Mouse (Mus musculus): Measurements from ENCODE around the gene Rbak. TPM values are rescaled to one million over a fixed set of nuclear protein-coding genes. Genes with fewer than 3 reads are reported as not detected.
"Not testable (repeated sequence)": the region's sequence is repeated elsewhere in the genome, so short reads cannot be mapped to it uniquely, and the experiment has no call there.

Gene Rbak
- polyA plus RNA-seq, 1 experiment = 2.7 TPM

DNA sequence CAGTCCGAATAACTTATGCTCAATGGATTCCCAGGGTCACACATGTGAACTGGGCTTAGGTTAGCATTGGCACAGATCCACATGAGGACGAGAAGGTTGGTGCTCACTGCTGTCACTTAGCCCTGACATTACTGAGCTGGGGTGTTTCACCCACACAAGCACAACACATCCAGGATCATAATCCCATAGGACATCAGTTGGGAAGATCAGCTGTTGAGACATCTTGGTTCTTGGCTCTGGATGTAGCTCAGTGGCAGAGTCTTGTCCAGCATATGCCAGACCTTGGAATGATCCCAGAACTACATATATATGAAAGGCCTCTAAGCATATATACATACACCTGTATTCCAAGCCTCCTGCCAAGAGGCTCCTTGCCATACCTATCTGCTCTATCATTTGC, 14.6 kb upstream of the Rbak start:
- Histone ChIP-seq H3K36me3 (ENCODE audit: control insufficient read depth, insufficient read depth, low read length) (no peaks in the 10 kb centered on the region), H3K4me3 (ENCODE audit: extremely low read depth, insufficient read depth, insufficient read length) (no peak overlapping the region), H3K27me3 (ENCODE audit: control insufficient read depth, insufficient read depth, low read length) (no peaks in the 10 kb centered on the region), H3K27ac (ENCODE audit: insufficient read depth, low read length) (no peak overlapping the region), H3K4me1 (ENCODE audit: control insufficient read depth, insufficient read depth, insufficient read length) (no peaks in the 10 kb centered on the region)
- TF ChIP-seq POLR2A (IDR thresholded peaks at IDR 0.05; ENCODE audit: low read depth, low read length) (no peak), CTCF (IDR thresholded peaks at IDR 0.05; ENCODE audit: extremely low read depth, insufficient read depth, insufficient read length, insufficient replicate concordance) (no peak)
- DNase-seq (ENCODE audit: low read depth in 1 of 2, low spot score in 2 of 2) = no peak
- 74% methylated on average over 2 of the region's 2 CpGs for WGBS

DNA sequence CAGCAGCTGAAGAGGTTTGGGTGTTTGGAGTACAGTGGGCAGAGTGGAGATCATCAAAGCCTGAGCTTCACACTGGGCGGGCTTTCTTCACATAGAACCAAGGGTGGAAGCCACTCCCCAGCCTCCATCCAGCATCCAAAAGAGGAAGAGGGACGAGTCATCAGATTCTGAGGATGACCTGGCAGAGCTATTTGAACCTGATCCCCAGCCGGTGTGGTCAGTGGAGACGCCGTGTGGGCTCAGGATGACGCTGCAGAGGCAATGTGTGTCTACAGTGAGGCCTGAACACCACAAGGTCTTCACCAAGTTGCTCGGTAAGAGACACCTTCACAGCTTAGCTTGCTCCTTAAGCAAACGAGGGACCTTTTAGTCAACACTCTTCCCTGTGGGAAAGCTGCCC, 14.2 kb upstream of the Rbak start:
- not testable (repeated sequence) for DNase-seq (ENCODE audit: low read depth in 1 of 2, low spot score in 2 of 2); H3K4me1 ChIP-seq (ENCODE audit: control insufficient read depth, insufficient read depth, insufficient read length); H3K36me3 ChIP-seq (ENCODE audit: control insufficient read depth, insufficient read depth, low read length); H3K4me3 ChIP-seq (ENCODE audit: extremely low read depth, insufficient read depth, insufficient read length); H3K27ac ChIP-seq (ENCODE audit: insufficient read depth, low read length); H3K27me3 ChIP-seq (ENCODE audit: control insufficient read depth, insufficient read depth, low read length)
- 55% methylated on average over 8 of the region's 8 CpGs for WGBS

DNA sequence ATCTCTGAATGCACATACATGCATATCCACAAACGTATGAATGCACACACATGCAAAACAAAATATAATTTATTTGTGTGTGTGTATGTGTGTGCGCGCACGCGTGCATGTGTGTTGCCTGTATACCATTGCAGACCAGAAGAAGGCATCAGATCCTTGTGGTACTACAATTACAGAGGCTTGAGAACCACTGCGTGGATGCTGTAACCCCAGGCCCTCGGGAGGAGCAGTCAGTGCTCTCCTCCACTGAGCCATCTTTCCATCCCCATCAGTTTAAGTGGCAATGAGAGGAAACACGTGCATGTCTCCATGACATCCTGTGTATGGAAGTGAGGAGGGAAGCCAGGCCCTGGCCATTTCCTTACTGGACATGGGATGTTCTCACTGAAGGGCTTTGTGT, 12.2 kb upstream of the Rbak start:
- Histone ChIP-seq H3K27ac (ENCODE audit: insufficient read depth, low read length) (no peak overlapping the region), H3K36me3 (ENCODE audit: control insufficient read depth, insufficient read depth, low read length) (no peaks in the 10 kb centered on the region), H3K27me3 (ENCODE audit: control insufficient read depth, insufficient read depth, low read length) (no peaks in the 10 kb centered on the region), H3K4me3 (ENCODE audit: extremely low read depth, insufficient read depth, insufficient read length) (no peak overlapping the region), H3K4me1 (ENCODE audit: control insufficient read depth, insufficient read depth, insufficient read length) (no peaks in the 10 kb centered on the region)
- 84% methylated on average over 8 of the region's 8 CpGs for WGBS
- TF ChIP-seq POLR2A (IDR thresholded peaks at IDR 0.05; ENCODE audit: low read depth, low read length) (no peak), CTCF (IDR thresholded peaks at IDR 0.05; ENCODE audit: extremely low read depth, insufficient read depth, insufficient read length, insufficient replicate concordance) (no peak)
- DNase-seq (ENCODE audit: low read depth in 1 of 2, low spot score in 2 of 2) = no peak

DNA sequence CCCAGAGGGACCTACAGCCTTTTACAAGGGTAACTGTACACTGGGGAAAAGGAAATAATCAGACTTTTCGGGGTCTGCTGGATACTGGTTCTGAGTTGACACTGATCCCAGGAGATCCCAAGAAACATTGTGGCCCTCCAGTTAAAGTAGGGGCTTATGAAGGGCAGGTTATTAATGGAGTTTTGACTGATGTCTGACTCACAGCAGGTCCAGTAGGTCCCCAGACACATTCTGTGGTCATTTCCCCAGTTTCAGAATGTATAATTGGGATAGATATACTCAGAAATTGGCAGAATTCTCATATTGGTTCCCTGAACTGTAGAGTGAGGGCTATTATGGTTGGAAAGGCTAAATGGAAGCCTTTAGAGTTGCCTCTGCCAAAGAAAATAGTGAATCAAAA, 7.4 kb upstream of the Rbak start:
- WGBS = 89% methylated on average over 1 of the region's 1 CpGs
- H3K27ac ChIP-seq (ENCODE audit: insufficient read depth, low read length); H3K27me3 ChIP-seq (ENCODE audit: control insufficient read depth, insufficient read depth, low read length); H3K36me3 ChIP-seq (ENCODE audit: control insufficient read depth, insufficient read depth, low read length); H3K4me3 ChIP-seq (ENCODE audit: extremely low read depth, insufficient read depth, insufficient read length); H3K4me1 ChIP-seq (ENCODE audit: control insufficient read depth, insufficient read depth, insufficient read length); DNase-seq (ENCODE audit: low read depth in 1 of 2, low spot score in 2 of 2): not testable (repeated sequence)

DNA sequence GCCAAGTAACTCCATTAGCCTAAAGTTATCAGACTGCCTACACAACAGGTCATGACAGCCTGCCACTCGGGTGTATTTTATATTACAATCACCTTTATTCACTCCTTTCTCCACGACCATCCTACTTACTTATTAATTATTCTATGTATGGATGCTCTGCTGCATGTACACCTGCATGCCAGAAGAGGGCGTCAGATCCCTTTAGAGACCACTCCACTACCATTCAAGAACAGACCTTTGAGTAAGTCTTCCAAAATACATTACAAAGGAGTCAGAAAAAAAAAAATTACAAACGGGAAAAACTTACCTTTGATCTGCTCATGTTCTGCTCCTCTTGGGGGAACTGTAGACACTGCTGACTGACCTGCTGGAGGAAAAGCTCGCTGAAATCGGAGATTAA, 1.4 kb downstream of the Rbak start:
- Histone ChIP-seq H3K4me1 (ENCODE audit: control insufficient read depth, insufficient read depth, insufficient read length) (no peaks in the 10 kb centered on the region; the same call in 1 of the 2 replicates), H3K4me3 (ENCODE audit: extremely low read depth, insufficient read depth, insufficient read length) (no peak overlapping the region), H3K27me3 (ENCODE audit: control insufficient read depth, insufficient read depth, low read length) (no peaks in the 10 kb centered on the region), H3K27ac (ENCODE audit: insufficient read depth, low read length) (no peak overlapping the region), H3K36me3 (ENCODE audit: control insufficient read depth, insufficient read depth, low read length) (peaks cover 28% of the 10 kb centered on the region)
- WGBS = 48% methylated on average over 6 of the region's 6 CpGs
- TF ChIP-seq CTCF (IDR thresholded peaks at IDR 0.05; ENCODE audit: extremely low read depth, insufficient read depth, insufficient read length, insufficient replicate concordance) = no peak
- no peak for TF ChIP-seq POLR2A (IDR thresholded peaks at IDR 0.05; ENCODE audit: low read depth, low read length)
- DNase-seq (ENCODE audit: low read depth in 1 of 2, low spot score in 2 of 2) = no peak

DNA sequence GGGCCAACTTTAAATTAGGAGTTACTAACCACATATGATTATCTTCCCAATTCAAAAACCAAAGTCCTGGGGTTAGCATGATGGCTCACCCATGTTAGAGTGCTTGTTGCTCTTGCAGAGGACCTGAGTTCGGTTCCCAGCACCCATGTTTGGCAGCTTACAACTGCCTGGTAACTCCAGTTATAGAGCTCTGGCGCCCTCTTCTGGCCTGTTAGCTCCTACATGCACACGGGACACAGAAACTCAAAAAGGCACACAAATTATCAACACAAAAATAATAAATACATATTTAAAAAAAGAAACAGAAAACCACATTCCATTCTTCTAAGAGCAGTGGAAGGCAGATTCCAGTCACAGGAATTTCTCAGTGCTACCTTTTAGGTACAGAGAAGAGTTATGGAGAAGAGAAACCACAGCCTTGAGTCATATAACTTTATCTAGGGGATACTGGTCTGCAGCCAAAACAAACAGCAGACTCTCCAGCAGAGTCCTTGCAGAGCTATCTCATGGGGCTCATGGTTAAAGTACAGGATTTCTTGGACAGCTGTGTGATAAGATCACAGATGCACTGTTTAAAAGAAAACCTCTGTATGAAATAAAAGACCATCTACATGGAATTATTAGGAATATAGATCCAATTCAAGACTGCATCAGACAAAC, 2.9 kb downstream of the Rbak start:
- Histone ChIP-seq H3K4me3 (ENCODE audit: extremely low read depth, insufficient read depth, insufficient read length) (no peak overlapping the region), H3K27ac (ENCODE audit: insufficient read depth, low read length) (no peak overlapping the region), H3K36me3 (ENCODE audit: control insufficient read depth, insufficient read depth, low read length) (peaks cover 38% of the 10 kb centered on the region), H3K4me1 (ENCODE audit: control insufficient read depth, insufficient read depth, insufficient read length) (no peaks in the 10 kb centered on the region; the same call in 1 of the 2 replicates), H3K27me3 (ENCODE audit: control insufficient read depth, insufficient read depth, low read length) (no peaks in the 10 kb centered on the region)
- WGBS = 90% methylated on average over 3 of the region's 3 CpGs
- DNase-seq (ENCODE audit: low read depth in 1 of 2, low spot score in 2 of 2) = no peak
- TF ChIP-seq POLR2A (IDR thresholded peaks at IDR 0.05; ENCODE audit: low read depth, low read length) (no peak), CTCF (IDR thresholded peaks at IDR 0.05; ENCODE audit: extremely low read depth, insufficient read depth, insufficient read length, insufficient replicate concordance) (no peak)

DNA sequence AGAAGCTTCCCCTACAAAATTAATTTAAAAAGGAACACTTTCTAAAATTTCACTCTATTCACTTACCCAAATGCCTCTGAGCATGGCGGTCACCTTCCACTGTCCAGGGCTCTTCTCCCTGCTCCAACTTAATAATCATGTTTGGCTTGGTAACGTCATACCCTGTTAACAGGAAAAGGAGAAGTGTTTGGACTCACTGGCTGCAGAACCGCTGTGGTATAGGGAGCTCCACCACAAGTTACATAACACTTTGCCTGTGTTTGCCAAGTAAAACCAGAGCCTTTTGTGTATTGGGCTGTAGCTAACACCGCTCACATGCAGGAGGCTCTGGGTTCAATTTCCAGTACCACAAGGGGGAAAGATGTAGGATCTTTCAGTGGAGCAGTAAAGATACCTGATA, 4.6 kb downstream of the Rbak start:
- Histone ChIP-seq H3K27me3 (ENCODE audit: control insufficient read depth, insufficient read depth, low read length) (no peaks in the 10 kb centered on the region), H3K27ac (ENCODE audit: insufficient read depth, low read length) (no peak overlapping the region), H3K4me3 (ENCODE audit: extremely low read depth, insufficient read depth, insufficient read length) (no peak overlapping the region), H3K36me3 (ENCODE audit: control insufficient read depth, insufficient read depth, low read length) (peaks cover 38% of the 10 kb centered on the region), H3K4me1 (ENCODE audit: control insufficient read depth, insufficient read depth, insufficient read length) (no peaks in the 10 kb centered on the region; the same call in 1 of the 2 replicates)
- WGBS = 67% methylated on average over 4 of the region's 4 CpGs
- TF ChIP-seq CTCF (IDR thresholded peaks at IDR 0.05; ENCODE audit: extremely low read depth, insufficient read depth, insufficient read length, insufficient replicate concordance) (no peak), POLR2A (IDR thresholded peaks at IDR 0.05; ENCODE audit: low read depth, low read length) (no peak)
- no peak for DNase-seq (ENCODE audit: low read depth in 1 of 2, low spot score in 2 of 2)
